Mouse (Mus musculus): ENCODE results near the gene Dennd2a.

The Dennd2a gene

DNA sequence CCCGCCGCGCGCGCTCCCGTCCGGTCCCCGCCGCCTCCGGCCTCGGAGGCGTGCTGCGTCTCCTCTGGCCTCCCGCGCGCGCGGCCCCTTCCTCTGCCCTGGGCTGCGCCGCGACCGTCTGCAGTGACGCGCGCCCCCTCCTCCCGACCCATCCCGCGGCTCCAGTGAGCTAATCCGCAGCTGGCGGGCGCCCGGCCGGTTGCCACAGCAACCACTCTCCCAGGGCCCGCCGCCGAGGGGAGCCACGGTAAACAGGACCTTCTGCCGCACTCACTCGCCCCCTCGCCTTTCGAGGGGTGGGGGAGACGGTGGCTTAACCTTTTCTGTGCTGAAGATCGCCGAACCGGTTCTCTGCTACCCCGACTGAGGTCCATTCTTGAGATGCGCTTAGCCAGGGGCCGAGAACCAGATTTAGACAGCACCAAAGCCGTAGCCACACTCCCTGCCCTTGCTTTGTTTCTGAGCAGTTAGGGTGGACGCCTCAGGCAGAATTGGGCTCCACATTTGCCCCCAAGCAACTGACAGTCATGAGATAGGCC lies at the start of gene Dennd2a:
Gene Dennd2a, minus strand, starts transcription at position 145 of the 539 bp plus-strand sequence.
- no peak for DNase-seq (ENCODE audit: low read depth)

DNA sequence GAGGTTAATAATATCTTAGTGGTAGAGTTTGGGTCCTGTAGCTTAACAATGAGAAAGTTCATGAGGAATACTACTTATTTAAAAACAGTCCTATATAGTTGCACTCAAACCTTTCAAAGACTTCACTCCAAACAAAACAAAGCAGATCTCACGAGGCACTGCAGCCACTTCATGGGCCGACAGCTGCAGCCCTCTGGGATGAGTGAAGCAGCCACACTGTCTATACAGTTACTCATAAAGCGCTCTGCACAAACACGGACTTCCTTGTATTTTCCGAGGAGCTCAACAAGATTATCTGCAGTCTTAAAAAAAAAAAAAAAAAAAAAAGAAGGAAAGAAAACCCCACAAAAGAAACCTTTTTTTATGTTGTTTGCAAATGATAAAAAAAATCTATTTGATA lies 49.7 kb upstream of the Dennd2a start:
- no peak for DNase-seq (ENCODE audit: low read depth)

DNA sequence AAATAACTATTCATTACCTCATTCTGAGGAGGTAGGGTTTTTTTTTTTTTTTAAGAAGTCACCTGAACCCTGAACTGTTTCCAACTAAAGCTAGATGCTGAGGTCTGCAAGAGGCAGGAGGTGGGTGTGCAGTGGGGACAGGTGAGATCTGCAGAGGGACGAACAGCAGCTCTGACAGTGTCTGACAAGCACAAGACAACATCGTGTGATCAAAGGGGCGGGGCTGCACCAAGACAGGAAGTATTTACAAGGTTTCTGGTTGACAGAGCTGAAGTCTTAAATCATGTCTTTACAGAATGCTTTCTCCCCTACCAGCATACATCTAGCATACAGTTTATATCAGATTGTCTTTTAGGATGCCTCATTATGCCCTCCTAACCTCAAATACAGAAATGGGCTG lies 49.2 kb upstream of the Dennd2a start:
- DNase-seq (ENCODE audit: low read depth): peak; percentile 58

DNA sequence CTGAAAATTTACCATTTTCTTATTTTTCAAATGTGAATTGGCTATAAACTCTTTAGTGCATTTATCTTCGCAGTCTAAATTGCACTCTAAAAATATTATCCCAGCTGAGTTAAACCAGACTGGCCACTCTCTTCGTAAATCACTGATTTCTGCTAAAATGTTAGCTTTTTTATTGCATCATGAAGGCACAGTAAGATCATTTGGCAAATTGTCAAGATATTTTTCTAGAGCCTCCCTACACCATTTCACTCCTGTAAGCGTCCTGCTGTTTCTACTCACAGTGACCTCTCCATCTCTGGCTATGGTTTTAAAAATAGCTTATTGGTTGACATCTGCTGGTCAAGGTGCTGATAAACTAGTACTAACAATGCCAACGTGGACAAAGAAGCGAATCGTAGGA lies 48.4 kb upstream of the Dennd2a start:
- no peak for DNase-seq (ENCODE audit: low read depth)

GRCm38 (mm10) chr6:39604565-39604964 lies 46.9 kb upstream of the Dennd2a start:
- no peak for DNase-seq (ENCODE audit: low read depth)

GRCm38 (mm10) chr6:39601828-39602227 lies 44.2 kb upstream of the Dennd2a start:
- DNase-seq (ENCODE audit: low read depth): no peak

GRCm38 (mm10) chr6:39600851-39601250 lies 43.2 kb upstream of the Dennd2a start:
- DNase-seq (ENCODE audit: low read depth): no peak

GRCm38 (mm10) chr6:39592401-39593214 lies 34.9 kb upstream of the Dennd2a start, which contains the start of gene Ndufb2:
Gene Ndufb2 (plus strand): TSS chr6:39592574.
- DNase-seq (ENCODE audit: low read depth): peak; percentile 95

DNA sequence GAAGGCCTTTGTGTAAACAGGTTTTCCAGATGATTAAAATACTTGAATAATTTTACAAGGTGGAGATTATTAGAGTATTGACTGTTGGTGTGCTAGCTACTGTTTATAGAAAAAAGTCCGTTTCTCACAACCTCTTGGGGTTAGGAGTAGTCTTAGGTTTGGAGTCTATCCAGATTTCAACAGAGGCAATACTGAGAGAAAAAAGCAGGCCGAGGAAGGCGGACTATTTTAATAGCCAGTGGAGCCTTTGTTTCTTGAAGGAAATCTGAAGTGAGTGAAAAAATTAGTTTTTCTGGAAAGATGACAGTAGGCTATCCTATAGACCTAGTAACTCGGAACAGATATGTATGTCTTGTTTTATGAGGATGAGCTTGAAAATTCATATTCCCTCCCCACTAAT lies 33.8 kb upstream of the Dennd2a start:
- DNase-seq (ENCODE audit: low read depth): no peak

- no peak for DNase-seq (ENCODE audit: low read depth)
These were observed 27.9 kb upstream of the Dennd2a start, which contains the start of gene Gm42420 for GRCm38 (mm10) chr6:39585517-39585916. Gene Gm42420 (plus strand): TSS chr6:39585753.

DNA sequence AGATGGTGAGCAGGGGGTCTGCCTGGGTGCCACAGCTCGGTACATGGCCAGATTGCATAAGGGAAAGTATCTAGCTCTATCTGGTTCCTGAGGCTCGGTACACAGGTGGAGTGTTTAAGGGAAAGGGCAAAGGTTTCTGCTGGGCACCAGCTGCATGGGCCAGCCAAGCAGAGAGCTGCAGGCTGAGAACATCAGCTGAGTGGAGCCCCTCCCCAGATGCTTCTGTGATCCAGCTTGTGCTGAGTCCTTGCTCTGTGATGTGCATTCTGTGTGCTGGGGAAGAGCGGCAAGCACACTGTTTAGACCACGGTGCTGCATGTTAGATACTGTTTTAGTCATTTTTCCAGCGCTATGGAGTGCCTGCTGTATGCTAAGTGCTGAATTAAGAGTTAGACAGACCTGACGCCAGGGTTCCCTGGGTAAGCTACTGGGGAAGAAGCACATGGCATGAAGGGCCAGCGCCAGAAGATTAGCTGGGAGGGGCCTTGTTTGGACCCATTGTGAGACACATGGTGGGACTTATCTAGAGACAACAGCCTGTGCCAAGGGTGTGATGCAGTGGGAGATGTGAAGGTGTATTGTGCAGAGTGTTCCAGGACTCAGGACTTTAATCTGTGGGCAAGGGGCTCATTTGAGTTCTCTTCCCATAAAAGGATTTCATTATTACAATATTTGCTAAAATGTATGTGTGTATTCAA lies 23.6 kb upstream of the Dennd2a start:
- no peak for DNase-seq (ENCODE audit: low read depth)

- no peak for DNase-seq (ENCODE audit: low read depth)
These were observed 22.9 kb upstream of the Dennd2a start for GRCm38 (mm10) chr6:39580558-39580957.

DNA sequence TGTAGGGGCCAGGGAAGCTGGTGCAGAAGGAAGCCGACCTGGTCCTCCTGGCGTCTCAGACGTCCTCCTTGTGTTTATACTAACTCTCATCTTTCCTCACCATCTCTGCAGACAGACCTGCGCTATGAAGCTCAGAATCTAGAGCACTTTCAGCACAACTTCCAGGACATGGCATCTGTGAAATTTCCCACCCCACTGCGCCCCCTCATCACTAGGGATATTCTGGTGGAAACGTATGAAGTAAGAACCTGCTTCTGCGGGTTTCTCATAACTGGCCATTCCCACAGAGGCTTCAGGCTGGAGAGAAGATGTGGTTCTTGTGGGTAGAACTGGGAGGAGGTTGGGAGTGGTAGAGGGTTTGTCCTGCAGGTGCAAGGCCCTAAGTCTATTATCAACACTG lies 21.9 kb upstream of the Dennd2a start:
- no peak for DNase-seq (ENCODE audit: low read depth)

GRCm38 (mm10) chr6:39574951-39575350 lies 17.3 kb upstream of the Dennd2a start:
- no peak for DNase-seq (ENCODE audit: low read depth)

DNA sequence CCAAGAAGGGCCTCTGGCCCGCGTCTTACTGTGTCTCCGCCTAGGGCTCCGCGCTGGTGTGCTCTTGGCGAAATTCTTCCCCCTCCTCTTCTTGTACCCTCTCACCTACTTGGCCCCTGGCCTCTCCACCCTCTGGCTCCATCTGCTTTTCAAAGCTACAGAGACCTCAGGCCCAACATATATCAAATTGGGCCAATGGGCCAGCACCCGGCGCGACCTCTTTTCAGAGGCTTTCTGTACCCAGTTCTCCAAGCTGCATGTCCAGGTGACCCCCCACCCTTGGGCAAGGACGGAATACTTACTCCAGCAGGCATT lies 16.8 kb upstream of the Dennd2a start:
- DNase-seq (ENCODE audit: low read depth): no peak

GRCm38 (mm10) chr6:39573791-39574554 lies 16.3 kb upstream of the Dennd2a start, which contains the start of gene Adck2:
Gene Adck2 (plus strand): TSS chr6:39573873.
- DNase-seq (ENCODE audit: low read depth): peak; percentile 83

GRCm38 (mm10) chr6:39570426-39570825 lies 12.8 kb upstream of the Dennd2a start:
- no peak for DNase-seq (ENCODE audit: low read depth)

GRCm38 (mm10) chr6:39567528-39567927 lies 9.9 kb upstream of the Dennd2a start:
- peak; percentile 70 for DNase-seq (ENCODE audit: low read depth)

GRCm38 (mm10) chr6:39562166-39563015 lies 4.7 kb upstream of the Dennd2a start:
- DNase-seq (ENCODE audit: low read depth): peak; percentile 88

GRCm38 (mm10) chr6:39559276-39559939 lies 1.7 kb upstream of the Dennd2a start:
- DNase-seq (ENCODE audit: low read depth): no peak

Data from naive thymus-derived CD4-positive, alpha-beta T cell, adult 2 months (primary cell).